Mouse (Mus musculus): Measurements from ENCODE around the gene Rps6kb1.

- TF ChIP-seq CTCF (IDR thresholded peaks at IDR 0.05; ENCODE audit: extremely low read depth, insufficient read depth, low read length) = no peak
- TF ChIP-seq POLR2A (IDR thresholded peaks at IDR 0.05; ENCODE audit: extremely low read depth, insufficient read depth, low read length) = no peak
Observed at GRCm38 (mm10) chr11:86473576-86473975, 71.0 kb downstream of the Rps6kb1 start.

All from cortical plate, adult 2 months (tissue).